Mouse (Mus musculus) erythroblast, embryonic 14.5 days (primary cell): ENCODE measurements around the gene Bst2. TPM values are rescaled to one million over a fixed set of nuclear protein-coding genes. Genes with fewer than 3 reads are reported as not detected.
A peak's percentile ranks its signal among the peaks of the same experiment; 100 is the strongest.
"Not testable (repeated sequence)": the region's sequence is repeated elsewhere in the genome, so short reads cannot be mapped to it uniquely, and the experiment has no call there.

Experiments
- H3K27me3 ChIP-seq: 2 replicates; pipeline ENCODE4 v1.6.1; 2012; ENCODE audit warnings: inconsistent platforms; ENCODE audit not compliant: control insufficient read depth
- H3K36me3 ChIP-seq: 2 replicates; pipeline ENCODE4 v1.6.1; 2012; ENCODE audit warnings: mild to moderate bottlenecking, inconsistent platforms; ENCODE audit not compliant: control insufficient read depth
- H3K4me1 ChIP-seq: 2 replicates; pipeline ENCODE4 v1.6.1; 2012; ENCODE audit warnings: inconsistent platforms; ENCODE audit not compliant: control insufficient read depth
- H3K4me3 ChIP-seq: replicated peaks from 2 replicates; pipeline ENCODE3; 2012; ENCODE audit warnings: moderate library complexity, mild to moderate bottlenecking, inconsistent platforms
- H3K9me3 ChIP-seq: 2 replicates; pipeline ENCODE4 v1.6.1; 2012; ENCODE audit warnings: low read length, inconsistent platforms, mixed read lengths; ENCODE audit not compliant: control insufficient read depth
- GATA1 ChIP-seq: IDR thresholded peaks from 2 replicates; pipeline ENCODE4 v1.6.1; 2012; ENCODE audit warnings: low read length, inconsistent platforms, mixed read lengths
- TAL1 ChIP-seq: IDR thresholded peaks from 3 replicates; pipeline ENCODE4 v1.6.1; 2012; ENCODE audit warnings: low read length, inconsistent platforms, mixed read lengths
- polyA plus RNA-seq: library from polyadenylated mRNA; stranded (reverse); fragments of >175 nt; gene quantifications from 2 replicates; pipeline ENCODE4 v1.2.3, GENCODE M21; 2012

Gene Bst2
- polyA plus RNA-seq, 1 experiment = 0.72 TPM

DNA sequence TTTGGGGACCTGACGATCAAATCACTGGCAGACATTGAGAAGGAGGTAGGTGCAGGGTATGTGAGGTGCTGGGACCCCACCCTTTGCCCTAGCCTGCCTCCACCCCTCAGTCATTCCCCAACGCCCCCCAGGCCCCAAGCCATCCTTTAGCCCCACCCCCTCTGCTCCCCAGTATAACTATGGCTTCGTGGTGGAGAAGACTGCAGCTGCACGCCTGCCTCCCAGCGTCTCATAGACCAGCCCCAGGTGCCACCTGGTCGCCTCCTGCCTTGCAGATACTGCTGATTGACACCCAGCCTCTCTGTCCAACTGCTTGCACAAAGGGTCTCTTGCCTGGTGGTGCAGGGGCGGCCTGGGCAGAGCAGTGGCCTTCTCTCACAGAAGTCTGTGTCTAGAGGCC, 10.3 kb upstream of the Bst2 start:
- Histone ChIP-seq H3K27me3 (no peaks in the 10 kb centered on the region), H3K4me3 (no peak overlapping the region), H3K4me1 (peaks cover 16% of the 10 kb centered on the region), H3K36me3 (peaks cover 22% of the 10 kb centered on the region; the same call in 1 of the 2 replicates), H3K9me3 (no peaks in the 10 kb centered on the region)
- TF ChIP-seq GATA1 (no peak), TAL1 (no peak)

DNA sequence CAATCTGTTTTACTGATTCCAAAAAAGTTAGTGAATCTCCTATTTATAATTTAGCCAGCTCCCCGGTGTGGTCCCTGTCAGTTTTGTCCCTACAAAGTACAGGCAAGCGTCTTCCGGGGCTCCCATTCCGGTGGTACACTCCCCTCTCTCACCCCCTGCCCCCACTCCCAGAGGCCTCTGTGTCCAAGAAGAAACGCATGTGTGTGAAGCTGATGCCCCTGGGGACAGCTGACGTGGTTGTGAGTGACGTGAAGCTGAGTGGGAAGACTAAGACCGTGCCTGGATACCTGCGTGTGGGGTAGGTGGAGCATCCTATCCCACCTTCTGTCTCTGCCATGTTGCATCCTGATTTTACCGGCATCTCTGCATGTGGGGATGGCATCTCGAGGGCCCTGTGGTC, 7.8 kb upstream of the Bst2 start:
- Histone ChIP-seq H3K36me3 (peaks cover 22% of the 10 kb centered on the region; the same call in 1 of the 2 replicates), H3K27me3 (no peaks in the 10 kb centered on the region), H3K4me3 (no peak overlapping the region), H3K4me1 (peaks cover 18% of the 10 kb centered on the region), H3K9me3 (no peaks in the 10 kb centered on the region)
- TF ChIP-seq GATA1 (no peak), TAL1 (no peak)

DNA sequence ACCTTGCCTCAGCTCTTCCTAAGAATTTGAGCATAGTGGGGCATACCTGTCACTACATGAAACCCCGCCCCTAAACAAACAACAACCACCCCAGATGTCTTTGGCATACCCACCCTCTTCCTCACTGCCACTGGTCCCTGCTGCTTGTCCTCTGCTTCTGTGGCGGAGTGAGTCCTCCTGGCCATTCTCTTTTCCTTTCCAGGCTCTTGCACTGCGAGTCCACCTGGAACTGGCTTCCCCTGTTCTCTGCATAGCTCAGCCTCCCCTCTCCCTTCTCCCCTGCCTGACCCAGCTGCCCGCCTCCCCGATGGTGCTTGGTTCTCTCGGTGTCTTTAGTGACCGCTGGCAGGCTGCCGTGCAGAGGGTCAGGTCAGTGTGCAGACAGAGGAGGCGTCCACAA, 6.5 kb upstream of the Bst2 start:
- Histone ChIP-seq H3K36me3 (peaks cover 22% of the 10 kb centered on the region; the same call in 1 of the 2 replicates), H3K27me3 (no peaks in the 10 kb centered on the region), H3K4me3 (peak overlapping the region; percentile 67), H3K9me3 (no peaks in the 10 kb centered on the region), H3K4me1 (peaks cover 18% of the 10 kb centered on the region)
- TF ChIP-seq TAL1 (no peak), GATA1 (no peak)

DNA sequence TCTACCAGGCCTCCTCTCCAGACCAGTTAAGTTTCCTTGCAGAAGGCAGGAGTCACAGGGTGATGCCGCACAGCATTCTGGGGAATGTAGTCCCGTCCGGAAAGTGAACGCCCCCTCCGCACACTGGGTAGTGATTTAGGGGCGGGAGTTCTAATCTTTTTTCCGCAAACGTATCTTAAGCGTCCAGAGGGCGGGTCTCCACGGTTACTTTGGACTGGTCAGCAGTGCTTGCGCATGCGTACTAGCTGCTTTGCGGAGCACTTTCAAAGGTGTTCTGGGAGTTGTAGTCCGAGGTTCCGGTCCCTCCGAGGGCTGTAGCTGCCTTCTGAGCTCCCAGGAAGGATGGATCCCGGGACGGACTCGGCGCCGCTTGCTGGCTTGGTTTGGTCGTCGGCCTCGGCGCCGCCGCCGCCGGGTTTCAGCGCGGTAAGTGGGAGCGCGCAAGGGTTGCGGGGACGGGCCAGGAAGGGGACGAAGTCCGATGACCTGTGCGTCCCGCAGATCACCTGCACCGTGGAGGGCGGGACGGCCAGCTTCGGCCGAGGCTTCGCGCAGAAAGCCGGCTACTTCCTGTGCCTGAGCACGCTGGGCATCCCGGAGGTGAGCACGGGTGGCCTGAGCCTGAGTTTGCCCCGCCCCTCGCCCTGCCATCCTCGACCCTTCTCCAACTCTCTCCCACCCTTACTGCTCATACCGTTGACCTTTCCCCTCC, 5.5 kb upstream of the Bst2 start, which contains the start of gene Mvb12a:
Gene Mvb12a (plus strand): TSS at position 291 of the 712 bp plus-strand sequence.
- Histone ChIP-seq H3K27me3 (no peaks in the 10 kb centered on the region), H3K36me3 (peaks cover 18% of the 10 kb centered on the region; the same call in 1 of the 2 replicates), H3K4me3 (peak within 1 kb of the TSS; percentile 67), H3K9me3 (no peaks in the 10 kb centered on the region), H3K4me1 (peaks cover 24% of the 10 kb centered on the region)
- no peak for TF ChIP-seq TAL1
- TF ChIP-seq GATA1 = peak; percentile 27; the same call in 1 of the 2 replicates

DNA sequence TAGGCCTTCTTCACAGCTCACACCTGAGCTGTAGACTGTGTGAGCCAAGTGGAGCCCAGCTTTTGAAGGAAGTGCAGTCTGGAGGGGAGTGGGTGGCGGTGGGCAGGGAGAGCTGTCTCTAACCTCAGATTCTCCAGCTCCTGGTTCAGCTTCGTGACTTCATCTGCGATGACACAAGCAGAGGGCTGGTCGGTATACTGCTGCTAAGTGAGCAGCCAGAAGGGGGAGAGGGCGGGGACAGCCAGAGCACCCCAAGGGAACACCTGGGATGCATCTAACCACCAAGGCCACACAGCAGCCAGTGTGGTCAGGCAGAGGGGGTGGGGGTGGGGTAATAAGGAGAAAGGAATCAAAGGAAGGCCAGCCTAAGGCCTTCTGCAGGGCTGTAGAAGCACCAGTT, 1.6 kb downstream of the Bst2 start:
- H3K9me3 ChIP-seq = no peaks in the 10 kb centered on the region
- peaks cover 24% of the 10 kb centered on the region for H3K4me1 ChIP-seq
- H3K36me3 ChIP-seq = no peaks in the 10 kb centered on the region
- H3K27me3 ChIP-seq = no peaks in the 10 kb centered on the region; the same call in 1 of the 2 replicates
- TF ChIP-seq GATA1 (no peak), TAL1 (no peak)
- H3K4me3 ChIP-seq = no peak overlapping the region

DNA sequence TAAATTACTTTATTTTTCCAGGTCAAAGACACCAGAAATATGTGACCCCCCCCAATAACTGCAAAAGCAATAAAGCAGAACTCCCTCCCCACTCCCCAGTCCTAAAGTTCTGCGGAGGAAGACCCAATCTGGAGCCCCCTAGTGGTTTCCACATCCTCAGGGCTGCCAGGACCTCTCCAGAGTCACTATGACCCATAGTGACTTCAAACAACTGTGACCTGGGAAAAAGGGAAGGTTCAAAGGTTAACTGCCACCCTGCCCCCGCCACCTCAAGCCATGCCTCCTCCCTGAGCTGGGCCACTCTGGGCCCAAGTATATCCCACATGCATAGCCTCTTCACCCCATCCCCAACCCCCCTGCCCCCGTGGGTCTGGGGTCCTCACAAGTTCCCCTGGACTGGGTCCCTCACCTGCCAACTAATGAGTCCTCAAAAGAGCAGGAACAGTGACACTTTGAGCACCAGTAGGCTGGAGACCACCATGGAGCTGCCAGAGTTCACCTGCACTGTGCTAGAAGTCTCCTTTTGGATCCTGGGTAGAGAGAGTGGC, 2.9 kb downstream of the Bst2 start:
- Histone ChIP-seq H3K4me1 (peaks cover 26% of the 10 kb centered on the region), H3K4me3 (no peak overlapping the region), H3K9me3 (no peaks in the 10 kb centered on the region), H3K36me3 (no peaks in the 10 kb centered on the region), H3K27me3 (no peaks in the 10 kb centered on the region; the same call in 1 of the 2 replicates)
- TF ChIP-seq TAL1 (no peak), GATA1 (no peak)

DNA sequence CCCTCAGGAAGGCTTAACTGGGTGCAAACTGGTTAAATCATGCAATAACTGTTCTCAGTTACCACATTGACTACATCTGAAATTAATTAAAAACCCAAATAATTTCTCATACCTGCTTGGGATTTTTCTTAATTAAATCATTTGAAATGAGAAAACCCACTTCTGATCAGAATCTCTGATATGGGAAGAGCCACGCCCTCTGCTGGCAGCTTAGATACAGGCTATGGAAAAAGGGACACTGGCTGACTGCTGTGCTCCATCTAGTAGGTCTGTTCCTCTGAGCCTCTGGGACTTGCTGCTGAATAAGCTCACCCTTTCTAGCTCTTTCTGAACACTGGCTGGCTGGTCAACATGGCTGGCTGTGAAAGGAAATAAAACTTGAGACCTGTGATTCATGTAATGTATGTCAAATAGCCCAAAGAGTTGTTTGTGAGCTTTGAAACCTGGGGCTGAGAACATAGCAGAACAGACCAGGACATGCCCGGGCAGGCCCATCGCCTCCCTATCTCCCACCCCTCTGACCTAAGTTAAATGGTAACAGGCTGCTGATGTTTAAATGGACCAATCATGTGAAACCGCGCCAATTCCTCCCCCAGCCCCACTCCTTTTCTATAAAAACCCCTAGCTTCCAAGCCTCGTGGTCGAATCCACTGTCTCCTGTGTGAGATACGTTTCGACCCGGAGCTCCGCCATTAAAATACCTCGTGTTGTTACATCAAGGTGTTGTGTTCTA, 6.4 kb downstream of the Bst2 start:
- H3K4me1 ChIP-seq, H3K9me3 ChIP-seq: not testable (repeated sequence)

DNA sequence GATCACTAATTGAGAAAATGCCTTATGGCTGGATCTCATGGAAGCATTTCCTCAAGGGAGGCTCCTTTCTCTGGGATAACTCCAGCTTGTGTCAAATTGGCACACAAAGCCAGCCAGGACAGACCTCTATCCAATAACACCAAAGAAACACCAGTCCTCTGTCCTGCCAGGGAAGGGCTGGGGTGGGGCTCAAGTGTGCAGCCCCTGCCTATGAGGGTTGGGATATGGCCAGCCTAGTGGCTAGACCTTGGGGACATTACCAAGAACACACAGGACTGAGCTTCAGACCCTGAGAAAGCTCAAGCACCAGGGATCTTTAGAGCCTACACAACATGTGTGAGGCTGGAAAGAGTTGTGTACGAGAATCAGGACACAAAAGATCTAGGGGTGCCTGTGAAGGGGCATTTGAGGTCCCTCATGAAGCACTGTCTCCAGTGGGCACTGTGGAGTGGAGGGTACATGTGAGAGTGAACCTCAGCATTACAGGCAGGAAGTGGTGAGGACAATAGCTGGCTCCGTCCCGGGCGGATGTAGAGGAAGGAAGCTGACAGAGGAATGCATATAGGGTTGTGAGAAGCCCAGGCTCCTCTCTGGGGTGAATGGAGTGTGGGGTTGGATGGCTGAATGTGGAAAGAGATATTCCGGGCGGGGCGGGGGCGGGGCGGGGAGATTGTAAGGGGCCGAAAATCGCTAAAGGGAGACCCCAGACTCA, 8.7 kb downstream of the Bst2 start:
- Histone ChIP-seq H3K4me3 (no peak overlapping the region), H3K9me3 (no peaks in the 10 kb centered on the region), H3K36me3 (no peaks in the 10 kb centered on the region), H3K4me1 (peaks cover 4% of the 10 kb centered on the region; the same call in 1 of the 2 replicates), H3K27me3 (peaks cover 35% of the 10 kb centered on the region)
- TF ChIP-seq TAL1 (no peak), GATA1 (no peak)

More for the DNA sequence above, 6.4 kb downstream of the Bst2 start:
- H3K36me3 ChIP-seq, H3K4me3 ChIP-seq: not testable (repeated sequence)
- H3K27me3 ChIP-seq = peaks cover 23% of the 10 kb centered on the region
